Mouse (Mus musculus): ENCODE measurements around the gene Cc2d2a.

Cc2d2a gene

GRCm38 (mm10) chr5:43722452-43722783, 60.3 kb downstream of the Cc2d2a start:
- ATAC-seq (ENCODE audit: insufficient number of reproducible peaks, low FRiP score, low TSS enrichment): no peak

- no peak for ATAC-seq (ENCODE audit: insufficient number of reproducible peaks, low FRiP score, low TSS enrichment)
Measured at GRCm38 (mm10) chr5:43723830-43724229, 61.7 kb downstream of the Cc2d2a start.

GRCm38 (mm10) chr5:43728375-43729165, 66.4 kb downstream of the Cc2d2a start:
- no peak for ATAC-seq (ENCODE audit: insufficient number of reproducible peaks, low FRiP score, low TSS enrichment)

GRCm38 (mm10) chr5:43732381-43732780, 70.2 kb downstream of the Cc2d2a start:
- no peak for ATAC-seq (ENCODE audit: insufficient number of reproducible peaks, low FRiP score, low TSS enrichment)

DNA sequence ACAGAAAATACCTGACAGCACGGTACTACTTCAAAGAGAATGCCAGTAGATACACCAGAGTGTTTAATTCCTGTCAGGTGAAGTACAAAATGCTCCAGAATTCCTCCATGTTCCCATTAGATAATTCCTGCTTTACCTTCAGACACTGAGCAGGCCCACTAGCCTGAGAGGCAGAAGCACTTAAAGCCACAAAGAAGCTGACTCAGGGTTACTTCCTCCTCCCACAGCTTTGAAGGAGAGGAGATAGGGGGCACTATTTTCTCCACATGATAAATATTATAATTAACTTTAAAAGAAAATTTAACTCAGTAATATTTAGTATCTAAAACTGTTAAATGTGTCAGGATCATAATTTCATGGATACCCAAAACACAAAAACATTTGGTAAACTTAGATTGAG, 82.0 kb downstream of the Cc2d2a start:
- no peak for ATAC-seq (ENCODE audit: insufficient number of reproducible peaks, low FRiP score, low TSS enrichment)

DNA sequence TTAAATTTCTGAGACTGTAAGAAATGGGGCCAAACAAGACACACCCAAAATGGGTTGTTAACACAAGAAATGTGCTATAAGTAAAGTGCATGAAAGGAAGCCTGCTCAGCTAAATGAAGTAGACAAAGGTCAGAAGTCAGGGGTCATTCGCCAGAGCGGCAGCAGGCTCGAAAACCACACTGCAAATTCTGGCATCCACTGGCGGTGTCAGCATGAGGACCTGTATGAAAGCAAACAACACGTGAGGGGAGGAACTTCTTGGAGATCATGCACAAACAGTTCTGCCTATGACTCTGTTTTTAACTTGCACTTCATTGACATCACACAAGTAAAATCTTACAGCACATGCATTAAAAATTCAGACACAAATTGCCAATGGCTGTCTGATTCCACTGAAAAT, 83.0 kb downstream of the Cc2d2a start:
- ATAC-seq (ENCODE audit: insufficient number of reproducible peaks, low FRiP score, low TSS enrichment): no peak

GRCm38 (mm10) chr5:43748039-43748438, 85.9 kb downstream of the Cc2d2a start:
- ATAC-seq (ENCODE audit: insufficient number of reproducible peaks, low FRiP score, low TSS enrichment): no peak

DNA sequence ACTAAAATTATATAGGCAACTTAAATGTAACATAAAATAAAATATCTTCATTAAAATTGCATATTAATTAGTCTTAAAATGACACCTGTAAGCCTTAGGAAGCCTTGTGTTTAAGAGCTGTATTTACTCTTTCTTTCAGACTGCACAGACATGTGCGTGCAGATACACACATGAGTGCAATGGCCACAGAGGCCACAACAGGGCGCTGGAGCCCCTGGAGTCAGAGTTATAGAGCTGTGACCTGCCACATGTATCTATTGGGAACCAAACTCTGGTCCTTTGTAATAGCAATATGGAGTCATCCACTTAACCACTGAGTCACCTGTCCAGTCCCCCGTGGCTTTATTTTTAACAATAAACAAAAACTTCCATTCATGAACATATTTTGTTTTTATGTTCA, 86.9 kb downstream of the Cc2d2a start:
- ATAC-seq (ENCODE audit: insufficient number of reproducible peaks, low FRiP score, low TSS enrichment): no peak

DNA sequence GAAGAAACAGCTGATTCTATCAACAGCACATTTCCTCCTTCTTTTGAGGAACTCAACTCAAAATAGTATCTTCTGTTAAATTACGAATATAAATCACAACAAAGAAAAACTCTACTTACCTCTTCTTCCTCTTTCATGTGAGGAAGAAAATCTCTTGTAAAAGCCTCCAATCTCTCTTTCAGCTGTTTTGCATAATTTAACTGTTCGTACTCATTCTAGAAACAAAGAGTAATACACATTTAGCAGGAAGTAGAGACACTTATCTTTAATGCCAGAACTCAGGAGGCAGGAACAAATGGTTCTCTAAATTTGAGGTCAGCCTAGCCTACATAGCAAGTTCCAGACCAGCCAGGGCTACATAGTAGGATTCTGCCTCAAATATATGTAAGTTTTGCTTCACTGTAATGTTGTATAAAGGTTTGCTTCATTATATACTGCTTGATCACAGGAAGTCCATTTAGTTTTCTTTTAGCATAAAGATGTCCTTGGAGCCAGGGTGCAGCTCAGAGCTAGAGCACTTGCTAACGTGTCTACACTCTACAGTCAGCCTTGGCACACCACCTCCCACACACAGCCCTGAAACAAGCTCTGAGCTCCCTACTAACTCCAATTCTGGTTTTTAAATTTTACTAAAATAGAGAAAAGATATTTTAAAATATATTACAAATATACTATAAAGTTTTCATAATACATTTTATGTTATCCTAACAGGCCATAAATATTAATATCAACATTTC, 108.6 kb downstream of the Cc2d2a start:
- no peak for ATAC-seq (ENCODE audit: insufficient number of reproducible peaks, low FRiP score, low TSS enrichment)

DNA sequence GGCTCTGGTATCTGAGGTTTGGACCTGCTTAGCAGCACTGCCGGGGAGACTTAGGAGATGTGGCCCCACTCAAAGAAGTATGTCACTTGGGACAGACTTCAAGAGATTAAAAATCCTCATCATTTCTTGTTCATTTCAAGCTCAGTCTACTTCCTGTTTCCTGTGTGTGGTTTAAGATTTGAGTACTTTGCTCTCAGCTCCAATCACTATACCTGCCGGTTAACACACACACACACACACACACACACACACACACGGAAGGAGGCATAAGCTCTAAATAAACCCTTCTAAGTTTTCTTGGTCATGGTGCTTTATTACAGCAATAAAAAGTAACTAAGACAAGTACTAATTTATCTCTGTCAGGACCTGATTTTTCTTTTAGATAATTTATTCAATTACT, 109.4 kb downstream of the Cc2d2a start:
- no peak for ATAC-seq (ENCODE audit: insufficient number of reproducible peaks, low FRiP score, low TSS enrichment)

DNA sequence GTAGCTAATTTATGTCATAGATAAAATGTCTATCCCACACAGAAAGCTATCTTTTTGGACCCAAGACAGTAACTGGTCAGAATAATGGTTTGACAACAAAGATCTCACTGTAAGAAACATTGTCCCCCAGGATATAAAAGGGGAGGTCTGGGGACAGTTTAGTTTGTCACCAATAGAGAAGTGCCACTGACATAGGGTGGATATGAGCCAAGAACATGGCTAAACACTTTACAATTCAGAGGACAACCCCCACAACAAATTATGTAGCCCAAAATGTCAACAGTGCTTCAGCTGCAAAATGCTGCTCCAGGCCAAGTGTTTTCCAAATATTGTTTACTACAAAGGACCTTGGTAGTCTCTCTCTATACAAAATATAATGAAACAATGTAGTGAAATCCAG, 114.3 kb downstream of the Cc2d2a start:
- no peak for ATAC-seq (ENCODE audit: insufficient number of reproducible peaks, low FRiP score, low TSS enrichment)

DNA sequence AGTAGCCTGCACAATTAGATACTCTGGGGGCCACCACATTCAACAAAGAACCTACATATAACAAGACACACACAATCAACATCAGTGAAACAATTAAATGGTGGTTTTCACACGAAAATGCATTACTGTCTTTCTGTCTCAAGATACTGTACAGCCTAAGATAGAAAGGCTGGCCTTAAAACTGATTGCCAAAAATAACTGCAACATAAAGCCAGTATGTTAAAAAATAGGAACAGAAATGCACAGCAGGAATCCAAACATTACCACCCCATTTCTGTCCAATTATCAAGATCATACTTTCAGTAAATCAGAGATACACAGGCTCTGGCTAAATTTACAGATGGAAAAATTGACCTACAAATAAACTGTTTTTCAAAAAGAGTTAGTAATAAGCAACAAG, 114.8 kb downstream of the Cc2d2a start:
- ATAC-seq (ENCODE audit: insufficient number of reproducible peaks, low FRiP score, low TSS enrichment): no peak

DNA sequence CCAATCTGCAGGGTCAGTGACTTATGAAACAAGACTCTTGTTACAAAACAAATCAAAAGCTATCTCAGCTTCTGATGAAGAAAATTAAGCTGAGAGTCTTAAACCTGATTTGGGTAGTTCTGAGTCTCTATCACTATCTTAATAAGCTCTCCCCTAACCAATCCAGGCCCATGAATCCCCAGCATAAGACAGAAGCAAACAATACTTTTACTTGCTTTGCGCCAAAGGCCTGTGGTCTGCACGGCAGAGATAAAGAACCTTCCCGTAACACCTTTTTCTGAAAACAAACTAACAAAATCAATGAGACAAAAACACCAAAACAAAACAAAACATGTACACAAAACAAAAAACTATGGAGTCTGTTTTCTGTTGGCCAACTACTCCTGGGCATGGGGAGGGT, 116.4 kb downstream of the Cc2d2a start:
- no peak for ATAC-seq (ENCODE audit: insufficient number of reproducible peaks, low FRiP score, low TSS enrichment)

DNA sequence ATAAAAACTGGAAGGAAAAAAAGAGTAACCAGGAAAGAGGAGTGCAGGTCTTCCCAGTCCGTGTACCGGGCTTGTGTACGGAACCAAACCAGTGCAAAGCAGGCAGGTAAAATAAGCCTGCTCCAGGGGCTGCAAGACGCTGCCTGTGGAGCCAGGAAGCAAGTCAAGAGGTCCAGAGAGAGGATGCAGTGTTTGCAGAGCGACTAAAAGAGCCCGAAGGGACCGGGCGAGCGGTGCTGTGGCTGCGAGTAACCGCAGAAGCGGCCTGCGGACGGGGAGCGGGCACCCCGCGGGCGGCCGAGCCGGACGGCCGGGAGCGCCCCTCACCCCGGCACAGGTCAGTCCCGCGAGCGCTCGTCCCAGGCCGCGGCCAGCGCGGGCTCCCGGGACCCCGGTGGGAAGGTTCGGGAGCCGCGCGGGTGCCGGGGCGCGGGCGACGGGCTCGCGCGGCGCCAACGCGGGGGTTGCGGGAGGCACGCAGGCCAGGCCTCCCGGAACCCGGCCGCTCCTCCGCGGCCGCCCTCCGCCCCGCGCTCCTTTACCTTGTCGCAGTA, 119.4 kb downstream of the Cc2d2a start:
- peak; percentile 47 for ATAC-seq (ENCODE audit: insufficient number of reproducible peaks, low FRiP score, low TSS enrichment)

- ATAC-seq (ENCODE audit: insufficient number of reproducible peaks, low FRiP score, low TSS enrichment): peak; percentile 83
Measured at GRCm38 (mm10) chr5:43781977-43782930, 120.1 kb downstream of the Cc2d2a start.

DNA sequence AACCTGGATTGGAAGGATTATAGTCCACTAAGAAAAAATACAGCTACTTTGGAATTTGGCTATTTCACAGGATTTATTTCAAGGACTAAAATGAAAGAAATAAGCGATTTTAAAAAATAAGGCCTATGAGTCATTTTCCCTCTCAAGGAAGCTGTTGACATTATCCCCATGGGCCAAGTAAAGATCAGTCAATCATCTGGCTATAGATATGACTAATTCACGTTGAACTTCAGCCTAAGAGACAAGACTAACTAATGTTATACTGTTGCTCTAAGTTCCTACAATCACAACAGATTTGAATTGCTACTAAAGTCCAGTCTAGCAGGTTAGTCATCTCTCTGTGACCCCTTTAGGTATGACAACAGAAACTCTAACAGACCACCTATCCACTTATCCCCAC, 121.8 kb downstream of the Cc2d2a start:
- ATAC-seq (ENCODE audit: insufficient number of reproducible peaks, low FRiP score, low TSS enrichment): no peak

- ATAC-seq (ENCODE audit: insufficient number of reproducible peaks, low FRiP score, low TSS enrichment): no peak
Measured at GRCm38 (mm10) chr5:43786607-43787006, 124.5 kb downstream of the Cc2d2a start.

DNA sequence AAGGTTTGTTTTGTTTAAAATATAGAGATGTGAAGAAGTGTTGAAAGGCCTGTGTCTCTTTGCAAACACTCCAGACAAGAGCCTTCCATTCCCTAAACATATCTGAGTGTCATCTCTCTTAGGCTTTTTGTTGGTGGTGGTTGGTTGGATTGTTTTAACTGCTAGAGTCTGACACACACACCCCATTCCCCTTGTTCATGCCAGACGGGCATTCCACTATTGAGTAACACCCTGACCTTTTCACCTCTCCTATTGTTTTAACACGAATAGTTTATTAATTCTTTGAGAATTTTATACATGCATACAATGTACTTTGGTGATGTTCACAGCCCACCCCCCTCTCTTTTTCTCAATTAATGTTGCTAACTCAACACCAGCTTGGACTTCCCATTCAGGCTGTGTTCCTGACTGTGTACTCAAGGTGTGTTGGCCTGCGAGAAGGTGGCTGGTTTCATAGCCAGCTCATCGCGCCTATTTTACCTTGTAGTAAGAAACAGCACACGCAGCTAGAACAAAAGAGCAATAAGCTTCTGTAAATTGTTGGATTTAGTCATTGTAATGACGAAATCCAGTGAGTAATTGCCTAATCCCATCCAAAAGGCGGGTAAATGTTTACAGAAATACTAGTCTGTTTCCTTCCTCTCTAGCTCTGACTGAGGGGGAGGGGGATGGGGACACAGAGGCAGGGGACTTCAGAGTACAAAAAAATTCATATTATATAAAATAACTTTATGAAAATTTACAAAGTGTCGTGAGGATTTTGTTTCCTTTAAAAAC, 126.0 kb downstream of the Cc2d2a start:
- no peak for ATAC-seq (ENCODE audit: insufficient number of reproducible peaks, low FRiP score, low TSS enrichment)
